Mouse (Mus musculus) embryo, embryonic 11.5 days (tissue): ENCODE data around the gene Fam24b.
A peak's percentile ranks its signal among the peaks of the same experiment; 100 is the strongest.

ENCODE experiments used
- DNase-seq: peaks from one replicate; pipeline ENCODE4 v3.0.0-alpha.2; 2012; ENCODE audit warnings: low read depth, low spot score

Gene Fam24b

GRCm38 (mm10) chr7:131329416-131329815 is at the start of gene Fam24b:
Gene Fam24b (minus strand): TSS chr7:131329516.
- no peak for DNase-seq

- no peak for DNase-seq
These were observed 42.8 kb upstream of the Fam24b start for GRCm38 (mm10) chr7:131371880-131372651.

DNA sequence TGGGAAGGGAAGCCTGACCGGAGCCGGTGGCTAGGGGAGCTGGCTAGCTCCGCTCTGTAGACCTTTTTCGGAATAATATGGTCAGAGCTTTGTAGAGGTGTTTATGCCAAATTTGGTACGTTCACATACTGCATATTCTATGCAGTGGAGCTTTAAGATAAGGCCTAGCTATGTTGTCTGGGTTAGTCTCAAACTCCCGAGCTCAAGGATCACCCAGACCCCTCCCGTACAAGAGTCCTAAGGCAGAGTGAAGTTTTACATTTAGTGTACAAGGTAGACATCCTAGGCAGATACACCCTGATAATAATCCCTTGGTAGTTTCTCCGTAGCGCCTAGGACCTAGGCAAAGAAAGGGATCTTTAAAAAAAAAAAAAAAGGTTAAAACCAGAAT is 42.1 kb upstream of the Fam24b start:
- DNase-seq, result no peak

DNA sequence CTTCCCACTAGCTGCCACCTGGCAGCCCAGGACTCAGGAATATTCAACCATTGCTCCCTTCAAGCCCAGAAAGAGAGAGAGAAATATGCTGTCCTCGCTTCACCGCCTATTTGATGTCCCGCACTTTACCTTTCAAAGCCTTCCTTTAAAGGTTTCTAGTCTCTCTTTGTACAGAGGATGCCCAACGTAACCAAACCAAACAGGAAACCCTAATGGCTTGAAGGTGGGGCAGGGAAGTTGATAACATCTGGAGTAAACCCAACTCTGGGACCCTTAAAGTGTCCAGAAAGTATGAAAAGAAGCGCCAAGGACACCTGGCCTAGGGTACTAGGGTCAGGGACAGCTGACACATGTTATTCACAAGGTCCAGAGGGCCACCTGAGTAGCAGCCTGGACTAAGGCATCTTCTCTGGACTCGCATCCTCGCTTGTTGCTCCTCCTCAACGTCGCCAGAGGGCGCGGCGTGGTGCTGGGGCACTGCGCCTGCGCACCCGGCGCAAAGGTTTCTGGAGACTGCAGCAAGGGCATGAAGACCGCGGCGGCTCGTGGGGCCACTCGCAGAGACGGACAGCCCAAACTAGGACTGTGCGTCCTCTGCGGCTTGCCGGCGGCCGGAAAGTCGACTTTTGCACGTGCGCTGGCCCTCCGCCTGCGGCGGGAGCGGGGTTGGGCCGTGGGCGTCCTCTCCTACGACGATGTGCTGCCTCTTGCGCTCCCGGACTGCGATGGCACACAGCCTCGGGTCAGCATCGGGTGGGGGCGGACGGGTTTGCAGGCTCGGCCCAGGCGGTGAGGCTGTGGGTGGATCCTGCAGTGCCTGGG is 41.5 kb upstream of the Fam24b start, which contains the start of gene Pstk:
Gene Pstk, plus strand, starts transcription at position 494 of the 822 bp plus-strand sequence.
- DNase-seq, result peak; percentile 91

DNA sequence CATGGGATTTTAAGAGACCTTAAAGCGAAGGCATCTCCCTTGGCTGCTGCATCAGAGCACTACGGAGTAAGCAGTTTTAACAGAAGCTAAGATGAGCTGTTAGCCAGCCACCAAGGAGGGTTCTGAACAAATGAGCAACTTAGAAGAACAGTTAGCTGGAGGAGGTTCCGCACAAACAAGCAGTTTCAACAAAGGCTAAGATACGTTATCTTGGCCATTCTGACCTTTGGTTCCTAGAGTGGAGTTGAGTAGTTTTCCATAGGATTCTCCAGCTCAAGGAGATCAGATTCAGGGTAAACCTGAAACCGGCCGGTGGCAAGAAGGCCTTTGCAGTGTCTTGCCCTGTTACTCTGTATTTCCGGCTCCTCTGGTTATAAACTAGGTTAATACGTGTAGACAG is 34.8 kb upstream of the Fam24b start:
- DNase-seq, result no peak

- peak; percentile 98 for DNase-seq
These were observed 33.4 kb upstream of the Fam24b start, which contains the start of gene 2310057M21Rik for GRCm38 (mm10) chr7:131362615-131363300. Gene 2310057M21Rik (minus strand): TSS chr7:131362759.

DNA sequence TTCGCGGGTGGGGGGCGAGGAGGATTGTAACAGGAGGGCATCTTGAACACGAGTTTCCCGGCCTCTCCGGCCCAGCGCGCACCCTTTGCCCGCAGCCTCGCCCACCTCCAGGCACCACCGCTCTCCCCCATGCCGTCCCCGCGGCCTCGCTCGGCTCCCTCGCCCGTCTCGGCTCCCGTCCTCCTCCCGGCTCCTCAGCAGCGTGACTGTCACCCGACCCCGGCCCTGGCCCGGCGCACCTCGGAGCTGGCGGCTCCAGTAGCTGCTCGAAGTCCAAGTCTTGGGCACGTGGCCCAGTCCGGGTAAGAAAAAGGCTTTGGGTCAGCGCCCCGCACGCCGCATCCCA is 32.9 kb upstream of the Fam24b start:
- DNase-seq, result no peak

DNA sequence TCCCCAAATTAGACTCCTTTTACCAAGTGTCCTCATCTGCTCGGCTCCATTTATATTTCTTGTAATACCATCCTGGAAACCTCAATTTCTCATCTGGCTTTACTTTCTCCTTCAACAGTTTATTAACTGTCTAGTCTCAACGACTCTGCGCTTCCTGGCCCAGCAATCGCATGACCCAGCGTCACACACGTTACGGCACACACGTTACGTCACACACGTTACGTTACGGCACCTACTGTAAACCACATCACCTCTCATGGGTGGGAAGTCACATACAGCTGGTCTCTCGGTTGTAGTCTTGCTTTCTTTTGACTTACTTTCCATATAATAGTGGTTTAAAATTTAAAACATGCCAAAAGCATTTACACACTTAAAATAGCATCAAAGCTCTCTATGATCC is 26.8 kb upstream of the Fam24b start:
- DNase-seq, result no peak

DNA sequence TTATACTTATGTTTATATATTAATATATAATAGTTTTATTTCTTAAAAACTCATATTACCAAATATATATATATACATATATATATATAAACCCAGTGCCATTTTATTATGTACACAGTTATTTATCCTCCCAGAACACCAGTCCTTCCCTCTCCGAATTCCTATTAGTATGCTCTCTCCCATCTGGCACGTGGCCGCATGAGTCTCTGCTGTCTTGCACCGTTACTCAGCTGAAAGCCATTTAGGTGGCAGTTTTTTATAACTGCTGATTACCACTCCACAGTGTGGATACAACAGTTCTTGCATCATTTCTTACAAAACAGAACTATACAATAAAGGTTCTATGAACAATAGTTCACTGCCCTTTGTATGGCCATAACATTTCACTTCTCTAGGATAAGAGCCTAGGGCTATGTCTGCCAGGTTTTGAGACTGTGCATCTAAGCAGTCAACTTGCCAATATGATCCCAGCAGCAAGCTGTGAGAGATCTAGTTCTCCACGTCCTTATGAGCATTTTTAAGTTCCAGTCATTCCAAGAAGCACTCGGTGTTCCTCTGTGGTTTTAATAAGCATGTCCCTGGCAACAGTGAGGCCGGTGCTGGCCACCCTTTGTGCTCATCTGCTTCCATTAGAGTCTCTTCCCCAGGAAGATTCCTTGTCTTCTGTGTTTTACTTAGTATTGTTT is 16.7 kb upstream of the Fam24b start:
- no peak for DNase-seq

GRCm38 (mm10) chr7:131337502-131338068 is 8.3 kb upstream of the Fam24b start:
- no peak for DNase-seq

GRCm38 (mm10) chr7:131333564-131333963 is 4.2 kb upstream of the Fam24b start, which contains the start of gene Fam24a:
Gene Fam24a (plus strand): TSS chr7:131333864.
- DNase-seq, result no peak

DNA sequence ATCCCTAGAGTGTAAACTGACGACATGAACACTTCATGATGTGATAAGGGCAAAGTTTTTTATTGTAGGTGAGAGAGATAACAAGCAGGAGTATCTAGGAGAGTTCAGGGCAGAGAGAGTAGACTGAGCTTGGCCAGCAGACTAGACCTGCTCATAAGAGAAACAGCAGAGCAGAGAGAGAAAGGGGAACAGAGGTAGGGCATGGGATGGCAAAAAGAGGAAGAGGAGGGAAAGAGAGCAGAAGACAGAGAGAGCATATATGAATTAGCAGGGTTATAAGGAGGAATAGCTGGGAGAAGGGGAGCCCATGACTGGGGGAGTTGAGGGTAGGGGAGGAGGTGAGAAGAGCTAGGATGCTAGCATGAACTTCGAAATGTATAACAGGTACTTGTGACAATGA is 2.4 kb upstream of the Fam24b start:
- DNase-seq, result no peak

DNA sequence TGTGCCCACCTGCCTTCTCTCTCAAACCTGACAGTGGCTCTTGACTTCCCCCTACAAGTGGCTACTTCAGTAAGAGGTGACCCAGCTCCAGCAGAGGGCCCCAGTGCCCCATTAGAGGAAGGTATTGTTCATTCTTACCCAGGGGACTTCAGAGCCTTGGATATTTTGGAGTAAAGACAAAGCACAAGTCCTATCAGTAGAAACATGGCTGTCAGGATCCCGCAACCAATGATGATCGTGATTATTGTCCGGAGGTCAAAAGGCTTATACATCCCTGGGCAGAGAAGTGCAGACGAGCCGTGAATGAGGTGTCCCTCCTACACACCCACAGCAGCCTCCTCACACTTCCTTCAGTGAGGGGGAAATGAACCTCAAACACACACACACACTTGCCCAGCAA is 2.3 kb downstream of the Fam24b start:
- DNase-seq, result no peak

DNA sequence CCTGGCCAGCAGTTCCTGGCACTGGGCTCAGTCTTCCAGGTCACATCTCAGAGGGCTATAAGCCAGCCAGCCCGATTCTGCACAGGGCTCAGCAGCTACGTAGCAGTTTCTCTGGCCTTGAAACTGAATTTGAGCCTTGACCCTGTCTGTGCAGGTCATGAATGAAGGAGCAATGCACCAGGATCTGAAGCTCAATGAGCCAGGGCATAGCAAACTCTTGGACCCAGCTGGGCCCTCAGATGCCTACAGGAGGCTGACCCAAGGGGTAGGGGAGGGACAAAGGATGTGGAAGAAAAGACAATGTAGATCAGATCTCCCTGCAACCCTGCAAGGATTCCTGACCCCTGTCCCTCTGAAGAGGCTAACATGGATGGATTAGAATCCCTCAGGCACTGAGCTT is 7.1 kb downstream of the Fam24b start, which contains the start of gene Cuzd1:
Gene Cuzd1, minus strand, starts transcription at position 101 of the 400 bp plus-strand sequence.
- no peak for DNase-seq

- no peak for DNase-seq
These were observed 11.0 kb downstream of the Fam24b start for GRCm38 (mm10) chr7:131318340-131318739.

GRCm38 (mm10) chr7:131317587-131317986 is 11.7 kb downstream of the Fam24b start:
- no peak for DNase-seq

GRCm38 (mm10) chr7:131314493-131314892 is 14.8 kb downstream of the Fam24b start:
- no peak for DNase-seq

- DNase-seq, result no peak
These were observed 22.6 kb downstream of the Fam24b start for GRCm38 (mm10) chr7:131306733-131307132.

GRCm38 (mm10) chr7:131303340-131303739 is 26.0 kb downstream of the Fam24b start:
- DNase-seq, result no peak

GRCm38 (mm10) chr7:131297151-131297550 is 32.2 kb downstream of the Fam24b start:
- no peak for DNase-seq
